Mouse (Mus musculus) intestine, postnatal 0 days (tissue): ENCODE data around the gene Habp2. TPM values are rescaled to one million over a fixed set of nuclear protein-coding genes. Genes with fewer than 3 reads are reported as not detected.

ENCODE experiments used
- ATAC-seq: fragments of 200-750 bp; cut with Nextera tagmentation; 2 replicates; pipeline ENCODE4 v1.8.0; 2017; ENCODE audit warnings: mild to moderate bottlenecking, moderate TSS enrichment, moderate library complexity
- H3K27ac ChIP-seq: fragments of 300-500 bp; sonication (generic); 2 replicates; pipeline ENCODE4 v1.5.1; 2014; ENCODE audit warnings: mild to moderate bottlenecking, low read depth, low read length, moderate library complexity
- H3K27me3 ChIP-seq: fragments of 300-500 bp; sonication (generic); replicated peaks from 2 replicates; pipeline ENCODE4 v1.6.1; 2014; ENCODE audit warnings: low read length, mixed read lengths; ENCODE audit not compliant: control insufficient read depth, insufficient read depth
- H3K36me3 ChIP-seq: fragments of 300-500 bp; sonication (generic); 2 replicates; pipeline ENCODE4 v1.6.1; 2014; ENCODE audit warnings: mild to moderate bottlenecking, moderate library complexity; ENCODE audit not compliant: control insufficient read depth, insufficient read depth
- H3K4me1 ChIP-seq: fragments of 300-500 bp; sonication (generic); replicated peaks from 2 replicates; pipeline ENCODE4 v1.6.1; 2014; ENCODE audit warnings: antibody characterized with exemption, low read length, mixed read lengths; ENCODE audit not compliant: control insufficient read depth, insufficient read depth
- H3K4me2 ChIP-seq: fragments of 300-500 bp; sonication (generic); replicated peaks from 2 replicates; pipeline ENCODE4 v1.6.1; 2014; ENCODE audit warnings: low read depth, mild to moderate bottlenecking, moderate library complexity
- H3K4me3 ChIP-seq: fragments of 300-500 bp; sonication (generic); 2 replicates; pipeline ENCODE4 v1.5.1; 2014; ENCODE audit warnings: low read depth, low read length
- H3K9ac ChIP-seq: fragments of 300-500 bp; sonication (generic); 2 replicates; pipeline ENCODE4 v1.6.1; 2014; ENCODE audit warnings: mild to moderate bottlenecking, low read depth, low read length
- H3K9me3 ChIP-seq: fragments of 300-500 bp; sonication (generic); 2 replicates; pipeline ENCODE4 v1.6.1; 2016; ENCODE audit warnings: mixed run types; ENCODE audit not compliant: control insufficient read depth
- CTCF ChIP-seq: sonication (generic); IDR thresholded peaks from 2 replicates; pipeline ENCODE4 v1.5.1; 2016; ENCODE audit warnings: low read depth, mild to moderate bottlenecking, control low read depth, antibody characterized with exemption, moderate library complexity
- WGBS: fragments of 180-500 bp; shearing (Covaris S2); extraction: QIAGEN DNeasy Blood & Tissue Kit; methylation state at CpG from one replicate; pipeline ENCODE4 v1.1.7; 2014; 5-methylcytosine and 5-hydroxymethylcytosine counted together
- polyA plus RNA-seq: library from polyadenylated mRNA; unstranded; fragments of >200 nt; fragmentation: Nextera tagmentation; extraction: Ambion mirVana; gene quantifications from 2 replicates; pipeline ENCODE4 v1.2.1, GENCODE M21; 2015

Gene Habp2
- polyA plus RNA-seq, 1 experiment from 2014 or later, result 1.1 TPM

GRCm38 (mm10) chr19:56256235-56256634, 30.7 kb upstream of the Habp2 start:
- Histone ChIP-seq H3K4me2 (no peak overlapping the region), H3K9ac (no peak overlapping the region), H3K4me3 (no peak overlapping the region), H3K27ac (no peak overlapping the region), H3K4me1 (no peaks in the 10 kb centered on the region), H3K36me3 (no peaks in the 10 kb centered on the region), H3K9me3 (no peaks in the 10 kb centered on the region), H3K27me3 (no peaks in the 10 kb centered on the region)
- 43% methylated on average over 1 of the region's 1 CpGs for WGBS
- TF ChIP-seq CTCF, result no peak
- ATAC-seq, result no peak

- no peak overlapping the region for H3K4me2 ChIP-seq
- WGBS, result no CpG with 5 or more reads among the region's 1 CpGs
- no peaks in the 10 kb centered on the region for H3K9me3 ChIP-seq
- H3K27ac ChIP-seq, result no peak overlapping the region
- H3K4me3 ChIP-seq, result no peak overlapping the region
- H3K27me3 ChIP-seq, result no peaks in the 10 kb centered on the region
- no peaks in the 10 kb centered on the region for H3K4me1 ChIP-seq
- no peak for ATAC-seq
- no peak overlapping the region for H3K9ac ChIP-seq
- H3K36me3 ChIP-seq, result no peaks in the 10 kb centered on the region
- TF ChIP-seq CTCF, result no peak
Measured at GRCm38 (mm10) chr19:56256741-56257140, 30.2 kb upstream of the Habp2 start.

GRCm38 (mm10) chr19:56263696-56264095, 23.2 kb upstream of the Habp2 start:
- 80% methylated on average over 14 of the region's 14 CpGs for WGBS
- Histone ChIP-seq H3K4me2 (no peak overlapping the region), H3K4me1 (no peaks in the 10 kb centered on the region), H3K27me3 (no peaks in the 10 kb centered on the region), H3K4me3 (no peak overlapping the region), H3K9me3 (no peaks in the 10 kb centered on the region), H3K9ac (no peak overlapping the region), H3K27ac (no peak overlapping the region), H3K36me3 (no peaks in the 10 kb centered on the region)
- ATAC-seq, result no peak
- no peak for TF ChIP-seq CTCF

GRCm38 (mm10) chr19:56264175-56264574, 22.8 kb upstream of the Habp2 start:
- Histone ChIP-seq H3K27me3 (no peaks in the 10 kb centered on the region), H3K36me3 (no peaks in the 10 kb centered on the region), H3K4me3 (no peak overlapping the region), H3K9me3 (no peaks in the 10 kb centered on the region), H3K27ac (no peak overlapping the region), H3K9ac (no peak overlapping the region), H3K4me2 (no peak overlapping the region), H3K4me1 (no peaks in the 10 kb centered on the region)
- 43% methylated on average over 3 of the region's 4 CpGs for WGBS
- no peak for TF ChIP-seq CTCF
- no peak for ATAC-seq

GRCm38 (mm10) chr19:56265149-56265548, 21.8 kb upstream of the Habp2 start:
- Histone ChIP-seq H3K4me1 (no peaks in the 10 kb centered on the region), H3K9ac (no peak overlapping the region), H3K27ac (no peak overlapping the region), H3K4me2 (no peak overlapping the region), H3K36me3 (no peaks in the 10 kb centered on the region), H3K4me3 (no peak overlapping the region), H3K9me3 (no peaks in the 10 kb centered on the region), H3K27me3 (no peaks in the 10 kb centered on the region)
- TF ChIP-seq CTCF, result no peak
- 76% methylated on average over 5 of the region's 5 CpGs for WGBS
- no peak for ATAC-seq

- Histone ChIP-seq H3K9ac (no peak overlapping the region), H3K4me1 (no peaks in the 10 kb centered on the region), H3K4me2 (no peak overlapping the region), H3K4me3 (no peak overlapping the region), H3K9me3 (no peaks in the 10 kb centered on the region), H3K27me3 (no peaks in the 10 kb centered on the region), H3K36me3 (no peaks in the 10 kb centered on the region), H3K27ac (no peak overlapping the region)
- WGBS, result 80% methylated on average over 8 of the region's 8 CpGs
- no peak for TF ChIP-seq CTCF
- ATAC-seq, result no peak
Measured at GRCm38 (mm10) chr19:56272081-56272480, 14.9 kb upstream of the Habp2 start.
